Mouse (Mus musculus): ENCODE results near the gene Dedd. TPM values are rescaled to one million over a fixed set of nuclear protein-coding genes. Genes with fewer than 3 reads are reported as not detected.
"Not testable (repeated sequence)": the region's sequence is repeated elsewhere in the genome, so short reads cannot be mapped to it uniquely, and the experiment has no call there.

Dedd gene
- polyA plus RNA-seq, 1 experiment: 43.5 TPM

GRCm38 (mm10) chr1:171309321-171309720 lies 19.6 kb upstream of the Dedd start:
- H3K4me3 ChIP-seq (ENCODE audit: insufficient read depth, low read length): no peak overlapping the region
- no peak overlapping the region for H3K27ac ChIP-seq (ENCODE audit: insufficient read depth, low read depth, low read length)
- H3K4me1 ChIP-seq (ENCODE audit: control insufficient read depth, insufficient read depth, low read length): no peaks in the 10 kb centered on the region
- TF ChIP-seq POLR2A (IDR thresholded peaks at IDR 0.05; ENCODE audit: borderline replicate concordance, low read depth, low read length) (no peak), CTCF (IDR thresholded peaks at IDR 0.05; ENCODE audit: low read depth, low read length) (no peak)

- H3K4me3 ChIP-seq (ENCODE audit: insufficient read depth, low read length): no peak overlapping the region
- TF ChIP-seq POLR2A (IDR thresholded peaks at IDR 0.05; ENCODE audit: borderline replicate concordance, low read depth, low read length) (no peak), CTCF (IDR thresholded peaks at IDR 0.05; ENCODE audit: low read depth, low read length) (no peak)
- peaks cover 5% of the 10 kb centered on the region for H3K4me1 ChIP-seq (ENCODE audit: control insufficient read depth, insufficient read depth, low read length)
- no peak overlapping the region for H3K27ac ChIP-seq (ENCODE audit: insufficient read depth, low read depth, low read length)
Observed at GRCm38 (mm10) chr1:171319748-171320147, 9.2 kb upstream of the Dedd start.

- TF ChIP-seq POLR2A (IDR thresholded peaks at IDR 0.05; ENCODE audit: borderline replicate concordance, low read depth, low read length): no peak
- TF ChIP-seq CTCF (IDR thresholded peaks at IDR 0.05; ENCODE audit: low read depth, low read length): no peak
- H3K4me1 ChIP-seq (ENCODE audit: control insufficient read depth, insufficient read depth, low read length): peaks cover 5% of the 10 kb centered on the region
- H3K27ac ChIP-seq (ENCODE audit: insufficient read depth, low read depth, low read length): no peak overlapping the region
- no peak overlapping the region for H3K4me3 ChIP-seq (ENCODE audit: insufficient read depth, low read length)
Observed at GRCm38 (mm10) chr1:171320151-171320550, 8.8 kb upstream of the Dedd start.

GRCm38 (mm10) chr1:171321415-171321814 lies 7.5 kb upstream of the Dedd start:
- Histone ChIP-seq H3K4me1 (ENCODE audit: control insufficient read depth, insufficient read depth, low read length) (peaks cover 15% of the 10 kb centered on the region), H3K4me3 (ENCODE audit: insufficient read depth, low read length) (no peak overlapping the region), H3K27ac (ENCODE audit: insufficient read depth, low read depth, low read length) (no peak overlapping the region)
- TF ChIP-seq POLR2A (IDR thresholded peaks at IDR 0.05; ENCODE audit: borderline replicate concordance, low read depth, low read length) (no peak), CTCF (IDR thresholded peaks at IDR 0.05; ENCODE audit: low read depth, low read length) (no peak)

GRCm38 (mm10) chr1:171322012-171322411 lies 6.9 kb upstream of the Dedd start:
- Histone ChIP-seq H3K27ac (ENCODE audit: insufficient read depth, low read depth, low read length) (no peak overlapping the region), H3K4me3 (ENCODE audit: insufficient read depth, low read length) (no peak overlapping the region), H3K4me1 (ENCODE audit: control insufficient read depth, insufficient read depth, low read length) (peaks cover 18% of the 10 kb centered on the region)
- no peak for TF ChIP-seq POLR2A (IDR thresholded peaks at IDR 0.05; ENCODE audit: borderline replicate concordance, low read depth, low read length)
- TF ChIP-seq CTCF (IDR thresholded peaks at IDR 0.05; ENCODE audit: low read depth, low read length): no peak

- H3K4me1 ChIP-seq (ENCODE audit: control insufficient read depth, insufficient read depth, low read length): peaks cover 25% of the 10 kb centered on the region
- TF ChIP-seq CTCF (IDR thresholded peaks at IDR 0.05; ENCODE audit: low read depth, low read length): no peak
- no peak for TF ChIP-seq POLR2A (IDR thresholded peaks at IDR 0.05; ENCODE audit: borderline replicate concordance, low read depth, low read length)
- H3K4me3 ChIP-seq (ENCODE audit: insufficient read depth, low read length): no peak overlapping the region
- H3K27ac ChIP-seq (ENCODE audit: insufficient read depth, low read depth, low read length): no peak overlapping the region
Observed at GRCm38 (mm10) chr1:171325571-171325970, 3.4 kb upstream of the Dedd start.

GRCm38 (mm10) chr1:171326588-171326987 lies 2.4 kb upstream of the Dedd start:
- H3K4me1 ChIP-seq (ENCODE audit: control insufficient read depth, insufficient read depth, low read length): peaks cover 31% of the 10 kb centered on the region
- 0 out of 2 replicates have a peak overlapping the region, but pooled peaks have one; percentile 6 for H3K27ac ChIP-seq (ENCODE audit: insufficient read depth, low read depth, low read length)
- H3K4me3 ChIP-seq (ENCODE audit: insufficient read depth, low read length): not testable (repeated sequence)

GRCm38 (mm10) chr1:171328244-171328643 lies 701 bp upstream of the Dedd start:
- H3K27ac ChIP-seq (ENCODE audit: insufficient read depth, low read depth, low read length): peak overlapping the region; percentile 93
- H3K4me1 ChIP-seq (ENCODE audit: control insufficient read depth, insufficient read depth, low read length): peaks cover 27% of the 10 kb centered on the region
- peak overlapping the region; percentile 88 for H3K4me3 ChIP-seq (ENCODE audit: insufficient read depth, low read length)
- TF ChIP-seq POLR2A (IDR thresholded peaks at IDR 0.05; ENCODE audit: borderline replicate concordance, low read depth, low read length) (no peak), CTCF (IDR thresholded peaks at IDR 0.05; ENCODE audit: low read depth, low read length) (no peak)

- Histone ChIP-seq H3K27ac (ENCODE audit: insufficient read depth, low read depth, low read length) (peak overlapping the region; percentile 93), H3K4me3 (ENCODE audit: insufficient read depth, low read length) (peak overlapping the region; percentile 88), H3K4me1 (ENCODE audit: control insufficient read depth, insufficient read depth, low read length) (peaks cover 27% of the 10 kb centered on the region)
- TF ChIP-seq CTCF (IDR thresholded peaks at IDR 0.05; ENCODE audit: low read depth, low read length) (no peak), POLR2A (IDR thresholded peaks at IDR 0.05; ENCODE audit: borderline replicate concordance, low read depth, low read length) (no peak)
Observed at GRCm38 (mm10) chr1:171329433-171330215, 679 bp downstream of the Dedd start.

GRCm38 (mm10) chr1:171330216-171330560 lies 1.2 kb downstream of the Dedd start:
- H3K4me3 ChIP-seq (ENCODE audit: insufficient read depth, low read length): peak overlapping the region; percentile 88
- TF ChIP-seq CTCF (IDR thresholded peaks at IDR 0.05; ENCODE audit: low read depth, low read length): no peak
- no peak for TF ChIP-seq POLR2A (IDR thresholded peaks at IDR 0.05; ENCODE audit: borderline replicate concordance, low read depth, low read length)
- peak overlapping the region; percentile 67 for H3K27ac ChIP-seq (ENCODE audit: insufficient read depth, low read depth, low read length)
- peaks cover 27% of the 10 kb centered on the region for H3K4me1 ChIP-seq (ENCODE audit: control insufficient read depth, insufficient read depth, low read length)

All from bone marrow macrophage, adult 2 months (primary cell).